Mouse (Mus musculus) limb, embryonic 15.5 days (tissue): ENCODE data around the gene Sh2b3. TPM values are rescaled to one million over a fixed set of nuclear protein-coding genes. Genes with fewer than 3 reads are reported as not detected.

Source experiments
- ATAC-seq: fragments of 200-750 bp; cut with Nextera tagmentation; 2 replicates; pipeline ENCODE4 v1.8.0; 2017; ENCODE audit warnings: low read depth, moderate TSS enrichment; ENCODE audit not compliant: insufficient number of reproducible peaks, low FRiP score, low TSS enrichment
- H3K27ac ChIP-seq: fragments of 300-500 bp; sonication (generic); 2 replicates; pipeline ENCODE4 v1.5.1; 2015; ENCODE audit warnings: moderate library complexity, mild to moderate bottlenecking, inconsistent platforms
- H3K27me3 ChIP-seq: fragments of 300-500 bp; sonication (generic); 2 replicates; pipeline ENCODE4 v1.6.1; 2015; ENCODE audit warnings: inconsistent platforms
- H3K36me3 ChIP-seq: fragments of 300-500 bp; sonication (generic); 2 replicates; pipeline ENCODE4 v1.6.1; 2015; ENCODE audit warnings: inconsistent platforms
- H3K4me1 ChIP-seq: fragments of 300-500 bp; sonication (generic); 2 replicates; pipeline ENCODE4 v1.6.1; 2015; ENCODE audit warnings: inconsistent platforms
- H3K4me2 ChIP-seq: fragments of 300-500 bp; sonication (generic); 2 replicates; pipeline ENCODE4 v1.6.1; 2015; ENCODE audit warnings: mild to moderate bottlenecking, inconsistent platforms
- H3K4me3 ChIP-seq: fragments of 300-500 bp; sonication (generic); 2 replicates; pipeline ENCODE4 v1.5.1; 2015; ENCODE audit warnings: mild to moderate bottlenecking, inconsistent platforms
- H3K9ac ChIP-seq: fragments of 300-500 bp; sonication (generic); 2 replicates; pipeline ENCODE4 v1.6.1; 2015; ENCODE audit warnings: inconsistent platforms
- H3K9me3 ChIP-seq: fragments of 300-500 bp; sonication (generic); 2 replicates; pipeline ENCODE4 v1.6.1; 2016; ENCODE audit warnings: inconsistent platforms
- WGBS: fragments of 180-500 bp; shearing (Covaris S2); methylation state at CpG from one replicate; pipeline ENCODE4 v1.1.7; 2015; 5-methylcytosine and 5-hydroxymethylcytosine counted together
- polyA plus RNA-seq: library from polyadenylated mRNA; unstranded; fragments of >200 nt; fragmentation: Nextera tagmentation; extraction: Ambion mirVana; gene quantifications from 2 replicates; pipeline ENCODE4 v1.2.1, GENCODE M21; 2015

The Sh2b3 gene
- polyA plus RNA-seq, 1 experiment from 2014 or later = 14.8 TPM

DNA sequence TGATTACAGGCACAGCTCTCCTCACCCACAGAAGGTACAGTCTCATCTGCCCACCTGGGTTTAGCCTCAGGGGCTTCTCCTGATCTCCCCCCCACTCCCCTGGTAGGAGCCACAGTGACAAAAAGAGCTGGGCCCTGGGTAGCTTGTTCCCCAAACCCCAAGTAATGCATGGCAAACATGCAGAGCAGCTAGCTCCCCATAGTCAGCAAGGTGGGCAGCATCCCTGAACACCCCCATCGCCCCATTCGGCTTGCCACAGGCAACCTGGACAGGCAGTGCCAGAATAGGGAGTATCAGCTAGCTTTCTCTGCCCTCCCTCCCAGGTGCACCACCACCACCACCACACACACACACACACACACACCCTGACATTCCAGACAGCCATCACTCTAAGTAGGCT, 4.3 kb downstream of the Sh2b3 start:
- 0 out of 2 replicates have a peak overlapping the region, but pooled peaks have one; percentile 91 for H3K4me2 ChIP-seq

DNA sequence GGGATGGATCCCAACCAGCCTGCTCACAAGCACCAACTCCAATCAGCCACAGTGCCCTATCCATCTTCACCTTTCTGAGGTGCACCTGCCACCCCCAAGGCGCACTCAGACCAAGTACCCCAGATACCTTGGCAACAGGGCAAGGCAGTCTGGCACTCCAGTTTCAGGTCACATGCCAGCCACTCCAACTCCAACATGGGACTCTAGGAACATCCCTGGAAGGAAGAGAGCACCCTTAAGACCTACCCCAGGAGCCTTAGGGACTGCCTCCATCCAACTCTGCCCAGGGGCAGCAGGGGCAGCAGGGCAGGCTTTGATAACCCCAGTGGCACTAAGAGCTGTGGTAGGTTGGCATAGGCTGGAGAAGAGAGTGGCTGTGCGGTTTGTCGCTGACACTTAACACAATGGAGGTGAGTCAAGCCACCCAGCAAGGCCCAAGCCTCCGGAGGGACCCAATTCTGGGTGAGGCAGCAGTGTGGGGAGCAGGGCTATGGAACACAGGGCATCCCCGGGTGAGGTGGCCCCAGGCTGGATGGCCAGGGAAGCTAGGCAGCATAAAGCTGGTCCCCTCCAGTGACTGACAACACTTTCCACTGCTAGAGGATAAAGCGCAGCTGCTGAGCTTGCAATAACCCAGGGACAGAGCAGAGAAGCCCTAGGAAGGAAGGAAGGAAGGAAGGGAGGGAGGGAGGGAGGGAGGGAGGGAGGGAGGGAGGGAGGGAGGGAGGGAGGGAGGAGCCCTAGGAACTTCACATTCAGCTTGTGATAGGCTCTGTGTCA, 4.9 kb downstream of the Sh2b3 start:
- no peak overlapping the region for H3K9ac ChIP-seq
- H3K27me3 ChIP-seq = peaks cover 22% of the 10 kb centered on the region
- H3K9me3 ChIP-seq = no peaks in the 10 kb centered on the region
- peaks cover 64% of the 10 kb centered on the region for H3K4me1 ChIP-seq
- H3K36me3 ChIP-seq = peaks cover 12% of the 10 kb centered on the region; the same call in 1 of the 2 replicates
- no peak overlapping the region for H3K4me3 ChIP-seq
- 69% methylated on average over 6 of the region's 6 CpGs for WGBS
- 0 out of 2 replicates have a peak overlapping the region, but pooled peaks have one; percentile 10 for H3K4me2 ChIP-seq
- no peak overlapping the region for H3K27ac ChIP-seq
- no peak for ATAC-seq

More for the DNA sequence above, 4.3 kb downstream of the Sh2b3 start:
- peaks cover 6% of the 10 kb centered on the region; the same call in 1 of the 2 replicates for H3K36me3 ChIP-seq
- WGBS = 78% methylated on average over 2 of the region's 2 CpGs
- no peak overlapping the region for H3K27ac ChIP-seq
- H3K27me3 ChIP-seq = peaks cover 17% of the 10 kb centered on the region
- no peak overlapping the region for H3K9ac ChIP-seq
- ATAC-seq = no peak
- no peaks in the 10 kb centered on the region for H3K9me3 ChIP-seq
- no peak overlapping the region for H3K4me3 ChIP-seq
- H3K4me1 ChIP-seq = peaks cover 67% of the 10 kb centered on the region

DNA sequence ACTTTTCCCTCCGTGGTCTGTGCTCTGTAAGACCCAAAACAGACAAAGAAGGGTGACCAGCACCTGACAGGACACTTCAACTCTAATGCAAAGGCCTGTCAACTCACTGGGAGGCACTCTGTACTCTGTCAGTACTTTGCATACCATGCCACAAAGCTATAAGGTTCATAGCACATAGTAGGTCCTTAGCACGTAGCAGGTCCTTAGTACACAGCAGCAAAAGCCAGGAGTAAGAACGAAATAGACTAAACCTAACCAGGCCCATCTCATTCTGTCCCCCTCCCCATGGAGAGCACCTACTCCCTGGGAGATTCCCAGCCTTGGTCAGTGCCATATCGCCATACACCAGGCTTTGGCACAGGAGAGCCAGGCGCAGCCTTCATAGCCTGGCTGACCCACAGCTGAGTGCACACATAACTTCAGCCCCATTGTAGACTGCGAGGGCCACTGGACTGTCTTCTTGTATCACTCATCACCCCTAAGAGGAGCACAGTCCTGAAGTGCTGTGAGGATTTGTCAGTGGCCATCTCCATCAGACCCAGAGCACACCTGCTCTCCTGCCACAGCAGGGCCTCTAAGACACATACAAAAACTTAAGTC, 6.3 kb downstream of the Sh2b3 start:
- no peak for ATAC-seq
- H3K36me3 ChIP-seq = peaks cover 21% of the 10 kb centered on the region; the same call in 1 of the 2 replicates
- peaks cover 22% of the 10 kb centered on the region for H3K27me3 ChIP-seq
- H3K9ac ChIP-seq = no peak overlapping the region
- 92% methylated on average over 6 of the region's 6 CpGs for WGBS
- no peak overlapping the region for H3K27ac ChIP-seq
- no peaks in the 10 kb centered on the region for H3K9me3 ChIP-seq
- H3K4me3 ChIP-seq = no peak overlapping the region
- peaks cover 54% of the 10 kb centered on the region for H3K4me1 ChIP-seq
- H3K4me2 ChIP-seq = no peak overlapping the region

DNA sequence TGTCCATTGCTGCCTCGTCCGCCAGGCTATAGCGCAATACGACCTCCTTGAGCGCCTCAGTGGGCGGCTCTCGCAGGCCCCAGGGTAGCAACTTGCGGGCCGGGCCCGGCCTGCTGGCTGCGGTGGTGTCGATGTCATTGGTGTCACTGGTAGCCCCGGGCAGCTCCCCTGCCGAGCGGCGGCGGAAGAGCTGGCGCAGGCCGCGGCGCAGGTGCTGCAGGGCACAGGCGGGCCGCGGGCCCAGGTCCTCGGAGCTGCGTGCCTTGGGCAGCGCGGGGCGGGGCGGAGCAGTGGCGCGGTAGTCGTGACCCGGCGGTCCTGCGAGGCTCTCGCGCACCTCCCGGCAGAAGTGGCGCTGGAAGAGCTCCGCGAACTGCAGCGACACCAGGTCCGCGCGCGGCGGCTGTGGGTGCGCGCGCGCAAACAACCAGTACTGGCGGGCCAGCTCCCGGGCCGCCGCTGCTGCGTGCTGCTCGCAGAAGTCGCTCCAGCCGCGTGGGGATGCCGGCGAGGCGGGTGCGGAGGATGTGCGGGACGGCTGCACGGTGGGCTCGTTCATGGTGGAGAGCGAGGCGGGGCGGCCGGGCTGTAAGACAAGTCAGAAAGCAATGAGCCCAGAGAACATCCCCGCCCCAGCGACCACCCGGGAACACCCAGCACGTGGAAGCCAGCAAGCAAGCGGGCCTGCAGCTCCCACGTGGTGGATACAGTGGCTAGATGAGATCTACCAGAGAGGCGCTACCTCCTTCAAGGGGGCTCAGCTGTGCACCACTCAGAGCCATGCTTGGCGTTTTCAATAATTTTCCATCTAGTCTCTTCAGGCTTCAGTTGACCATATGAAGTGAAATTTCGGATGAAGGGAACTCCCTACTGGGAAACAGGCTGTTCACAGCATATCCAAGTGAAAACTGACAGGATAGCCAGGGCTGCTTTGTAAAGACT, 8.7 kb downstream of the Sh2b3 start:
- no peak overlapping the region for H3K27ac ChIP-seq
- H3K4me3 ChIP-seq = peak overlapping the region; percentile 39
- peak overlapping the region; percentile 78 for H3K4me2 ChIP-seq
- ATAC-seq = no peak
- H3K36me3 ChIP-seq = peaks cover 39% of the 10 kb centered on the region
- WGBS = 7% methylated on average over 82 of the region's 82 CpGs
- 0 out of 2 replicates have a peak overlapping the region, but pooled peaks have one; percentile 14 for H3K9ac ChIP-seq
- peaks cover 34% of the 10 kb centered on the region for H3K4me1 ChIP-seq
- H3K9me3 ChIP-seq = no peaks in the 10 kb centered on the region
- H3K27me3 ChIP-seq = peaks cover 22% of the 10 kb centered on the region

DNA sequence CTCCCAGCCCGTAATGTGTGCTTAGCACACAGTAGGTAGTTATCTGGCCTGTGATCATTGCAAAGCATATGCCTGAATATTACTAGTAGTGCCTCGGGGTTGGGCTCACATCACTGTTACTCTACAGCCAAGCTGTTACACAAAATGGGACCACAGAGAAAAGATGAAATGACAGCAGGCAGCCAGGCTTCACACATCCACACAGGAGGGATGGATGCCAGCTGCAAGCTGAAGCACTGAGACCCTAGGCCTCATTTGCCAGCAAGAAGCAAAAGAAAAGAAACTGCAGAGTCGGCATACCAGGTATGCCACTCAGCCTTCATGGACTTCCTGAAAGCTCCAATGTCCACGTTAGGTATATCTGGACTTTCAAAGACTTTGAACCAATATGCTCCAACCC, 9.6 kb downstream of the Sh2b3 start:
- WGBS = 75% methylated on average over 4 of the region's 4 CpGs
- ATAC-seq = no peak
- H3K4me3 ChIP-seq = no peak overlapping the region

DNA sequence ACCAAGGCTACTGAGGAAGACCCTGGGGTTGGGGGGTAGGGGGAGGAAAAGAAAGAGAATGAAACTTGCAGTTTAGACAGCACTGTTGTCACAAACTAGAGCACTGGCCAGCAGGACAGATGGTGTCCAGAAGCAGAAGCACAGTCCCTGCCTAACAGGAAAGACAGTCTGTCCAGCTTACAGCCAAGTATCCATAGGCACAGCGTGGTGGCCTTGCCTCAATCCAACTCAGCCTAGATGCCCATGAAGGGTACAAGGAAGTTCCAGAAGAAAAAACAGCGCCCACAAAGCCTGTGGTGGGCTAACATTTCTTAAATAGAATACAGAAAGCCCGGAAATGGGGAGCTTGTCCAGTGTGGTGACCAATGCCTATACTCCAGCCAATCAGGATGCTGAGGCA, 11.8 kb downstream of the Sh2b3 start:
- ATAC-seq = no peak
- Histone ChIP-seq H3K4me1 (peaks cover 34% of the 10 kb centered on the region), H3K4me2 (no peak overlapping the region), H3K27me3 (peaks cover 20% of the 10 kb centered on the region), H3K9ac (no peak overlapping the region), H3K9me3 (no peaks in the 10 kb centered on the region), H3K36me3 (peaks cover 54% of the 10 kb centered on the region), H3K27ac (no peak overlapping the region), H3K4me3 (no peak overlapping the region)
- 93% methylated on average over 3 of the region's 3 CpGs for WGBS

More for the DNA sequence above, 9.6 kb downstream of the Sh2b3 start:
- Histone ChIP-seq H3K9ac (no peak overlapping the region), H3K4me1 (peaks cover 34% of the 10 kb centered on the region), H3K4me2 (no peak overlapping the region), H3K27me3 (peaks cover 22% of the 10 kb centered on the region), H3K36me3 (peaks cover 42% of the 10 kb centered on the region), H3K27ac (no peak overlapping the region), H3K9me3 (no peaks in the 10 kb centered on the region)

DNA sequence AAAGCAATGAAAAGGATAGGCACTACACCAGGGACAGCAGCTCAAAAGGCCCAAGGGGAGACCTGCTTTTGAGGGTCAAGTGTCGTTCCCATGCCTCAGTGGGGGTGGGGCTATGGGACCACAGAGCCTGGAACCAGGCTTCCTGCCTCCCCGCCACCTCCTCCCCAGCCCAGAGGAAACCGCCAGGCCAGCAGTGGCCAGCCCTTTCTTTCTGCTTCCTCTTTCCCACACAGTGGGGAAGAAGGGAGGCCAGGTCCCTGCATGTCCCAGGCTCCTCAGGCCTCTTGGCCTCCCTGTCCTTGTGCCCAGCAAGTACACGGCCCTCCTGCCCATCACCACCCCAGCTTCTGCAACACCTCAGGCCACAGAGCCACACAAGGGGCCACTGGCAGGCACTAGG, 13.3 kb downstream of the Sh2b3 start:
- peaks cover 37% of the 10 kb centered on the region for H3K4me1 ChIP-seq
- WGBS = 66% methylated on average over 4 of the region's 4 CpGs
- peaks cover 11% of the 10 kb centered on the region; the same call in 1 of the 2 replicates for H3K27me3 ChIP-seq
- H3K27ac ChIP-seq = 0 out of 2 replicates have a peak overlapping the region, but pooled peaks have one; percentile 5
- no peaks in the 10 kb centered on the region for H3K9me3 ChIP-seq
- H3K4me3 ChIP-seq = no peak overlapping the region
- H3K4me2 ChIP-seq = no peak overlapping the region
- no peak overlapping the region for H3K9ac ChIP-seq
- 0 out of 2 replicates have a peak, but pooled peaks have one; percentile 20 for ATAC-seq
- H3K36me3 ChIP-seq = peaks cover 67% of the 10 kb centered on the region

DNA sequence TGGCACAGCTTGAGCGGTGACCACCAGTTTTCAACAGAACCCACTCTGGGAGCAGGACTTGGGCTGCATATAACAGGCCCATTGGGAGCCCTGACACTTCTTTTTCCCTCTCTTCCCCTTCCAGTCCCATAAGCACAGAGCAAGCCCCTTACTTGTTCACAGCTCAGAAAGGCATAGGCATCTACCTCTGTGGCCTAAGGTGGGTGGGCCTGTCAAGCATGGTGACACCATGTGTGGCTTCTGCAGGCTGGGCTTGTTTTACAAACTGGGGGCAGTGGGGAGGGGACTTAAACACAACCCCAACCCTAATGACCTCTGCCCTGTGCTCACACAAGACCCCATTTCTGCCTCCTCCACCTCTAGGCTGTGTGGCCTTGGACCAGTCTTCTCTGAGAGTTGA, 13.8 kb downstream of the Sh2b3 start:
- H3K27ac ChIP-seq = peak overlapping the region; percentile 33; the same call in 1 of the 2 replicates
- ATAC-seq = no peak
- no peak overlapping the region for H3K4me2 ChIP-seq
- H3K9ac ChIP-seq = no peak overlapping the region
- H3K27me3 ChIP-seq = peaks cover 10% of the 10 kb centered on the region; the same call in 1 of the 2 replicates
- H3K36me3 ChIP-seq = peaks cover 70% of the 10 kb centered on the region
- 83% methylated on average over 1 of the region's 1 CpGs for WGBS
- H3K4me3 ChIP-seq = no peak overlapping the region
- H3K4me1 ChIP-seq = peaks cover 32% of the 10 kb centered on the region
- H3K9me3 ChIP-seq = no peaks in the 10 kb centered on the region

DNA sequence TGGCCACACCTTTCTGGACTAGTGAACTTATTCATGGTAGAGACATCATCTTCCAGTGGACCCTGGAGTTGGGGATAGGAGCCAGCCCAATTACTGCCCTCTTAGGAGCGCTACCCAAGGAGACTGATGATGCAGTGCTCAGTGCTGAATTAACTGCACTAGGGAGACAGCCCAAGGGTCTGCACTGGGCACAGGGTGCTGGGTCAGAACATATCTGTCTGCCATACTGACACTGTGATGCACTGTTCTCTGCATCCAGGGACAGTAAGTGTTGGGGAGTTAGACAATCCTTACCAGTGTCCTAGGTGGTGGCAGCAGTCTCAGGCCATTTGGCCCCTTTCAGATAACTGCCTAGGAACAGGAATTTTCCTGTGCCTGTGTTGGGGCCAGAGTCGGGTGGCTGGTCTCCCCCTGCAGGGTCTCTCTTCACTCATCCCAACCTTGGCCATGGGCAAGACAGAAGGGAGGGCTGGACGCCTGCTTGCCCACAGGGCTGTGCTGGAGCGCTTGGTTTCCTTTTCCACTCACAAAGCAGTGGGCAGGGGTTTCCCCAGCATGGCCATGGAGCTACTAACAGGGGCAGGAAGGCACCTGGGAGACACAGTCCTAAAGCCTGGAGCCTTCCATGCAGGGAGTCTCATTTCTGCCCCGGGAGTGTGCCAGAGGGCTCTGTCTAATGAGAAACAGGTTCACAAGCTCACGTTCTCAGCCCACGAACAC, 14.5 kb downstream of the Sh2b3 start:
- Histone ChIP-seq H3K4me3 (no peak overlapping the region), H3K36me3 (peaks cover 70% of the 10 kb centered on the region), H3K4me2 (no peak overlapping the region), H3K4me1 (peaks cover 25% of the 10 kb centered on the region; the same call in 1 of the 2 replicates), H3K9me3 (no peaks in the 10 kb centered on the region), H3K9ac (no peak overlapping the region), H3K27ac (peak overlapping the region; percentile 33; the same call in 1 of the 2 replicates), H3K27me3 (0 out of 2 replicates have a peak, but pooled peaks cover 3% of the 10 kb centered on the region)
- no peak for ATAC-seq
- 46% methylated on average over 7 of the region's 7 CpGs for WGBS

DNA sequence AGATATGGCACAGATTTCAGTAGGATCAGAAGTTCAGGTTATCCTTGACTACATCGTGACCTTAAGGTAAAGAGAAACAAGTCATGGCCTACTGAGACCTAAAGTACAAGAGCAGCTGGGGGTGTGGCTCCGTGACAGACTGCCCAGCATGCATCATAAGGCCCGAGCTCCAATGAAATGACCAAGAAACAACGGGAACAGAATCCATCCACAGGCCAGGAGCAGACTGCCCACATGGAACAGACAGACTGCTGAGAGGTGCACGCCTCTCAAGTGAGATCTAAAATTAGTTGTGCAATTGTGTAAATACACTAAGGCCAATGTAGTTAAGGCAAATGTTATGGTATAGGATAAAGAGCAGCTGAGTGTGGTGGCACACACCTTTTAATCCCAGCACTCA, 15.9 kb downstream of the Sh2b3 start:
- peaks cover 24% of the 10 kb centered on the region; the same call in 1 of the 2 replicates for H3K4me1 ChIP-seq
- ATAC-seq = no peak
- H3K9ac ChIP-seq = no peak overlapping the region
- no peak overlapping the region for H3K27ac ChIP-seq
- 66% methylated on average over 5 of the region's 5 CpGs for WGBS
- H3K4me2 ChIP-seq = no peak overlapping the region
- H3K4me3 ChIP-seq = no peak overlapping the region
- no peaks in the 10 kb centered on the region for H3K9me3 ChIP-seq
- H3K27me3 ChIP-seq = no peaks in the 10 kb centered on the region
- H3K36me3 ChIP-seq = peaks cover 76% of the 10 kb centered on the region

DNA sequence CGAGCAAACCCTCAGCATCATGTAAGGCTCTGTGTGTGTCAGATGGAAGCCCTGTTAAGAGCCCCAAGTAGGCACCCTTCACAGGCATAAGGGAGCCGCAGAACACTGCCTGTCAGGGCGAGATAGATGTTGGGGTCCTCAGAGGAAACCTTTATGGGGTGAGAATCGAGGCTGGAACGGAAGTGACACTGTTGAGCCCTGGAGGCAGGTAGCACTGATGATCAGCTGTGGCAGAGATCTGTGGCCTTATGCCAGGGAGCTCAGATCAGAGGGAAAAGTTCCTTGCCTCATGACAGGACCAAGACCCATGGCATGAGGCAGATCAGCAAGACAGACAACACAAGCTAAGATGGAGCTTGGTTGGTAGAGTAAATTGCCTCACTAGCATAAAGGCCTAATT, 16.3 kb downstream of the Sh2b3 start:
- Histone ChIP-seq H3K4me1 (peaks cover 24% of the 10 kb centered on the region; the same call in 1 of the 2 replicates), H3K9me3 (no peaks in the 10 kb centered on the region), H3K4me3 (no peak overlapping the region), H3K36me3 (peaks cover 76% of the 10 kb centered on the region), H3K9ac (no peak overlapping the region), H3K27me3 (no peaks in the 10 kb centered on the region), H3K27ac (no peak overlapping the region), H3K4me2 (no peak overlapping the region)
- no peak for ATAC-seq
- 72% methylated on average over 5 of the region's 5 CpGs for WGBS
